Mouse (Mus musculus) testis, adult 2 months (tissue): ENCODE data around the gene Lama2. TPM values are rescaled to one million over a fixed set of nuclear protein-coding genes. Genes with fewer than 3 reads are reported as not detected.

Experiments
- H3K27ac ChIP-seq: fragments of 200-500 bp; 2 replicates; pipeline ENCODE4 v1.5.1; 2012; ENCODE audit warnings: low read depth, low read length; ENCODE audit not compliant: control insufficient read depth, insufficient read depth
- H3K27me3 ChIP-seq: fragments of 200-500 bp; 2 replicates; pipeline ENCODE4 v1.6.1; 2012; ENCODE audit warnings: mild to moderate bottlenecking, low read length, moderate library complexity; ENCODE audit not compliant: control insufficient read depth, insufficient read depth
- H3K36me3 ChIP-seq: fragments of 200-500 bp; 2 replicates; pipeline ENCODE4 v1.6.1; 2012; ENCODE audit warnings: mild to moderate bottlenecking, low read length; ENCODE audit not compliant: control insufficient read depth, insufficient read depth
- H3K4me1 ChIP-seq: fragments of 200-500 bp; 2 replicates; pipeline ENCODE4 v1.6.1; 2012; ENCODE audit warnings: low read length; ENCODE audit not compliant: control insufficient read depth, insufficient read depth
- H3K4me3 ChIP-seq: fragments of 200-500 bp; 2 replicates; pipeline ENCODE4 v1.5.1; 2012; ENCODE audit warnings: low read depth, mild to moderate bottlenecking, low read length, moderate library complexity, mixed read lengths; ENCODE audit not compliant: control insufficient read depth
- CTCF ChIP-seq: fragments of 200-500 bp; IDR thresholded peaks from 2 replicates; pipeline ENCODE4 v1.5.1; 2012; ENCODE audit warnings: low read depth, mild to moderate bottlenecking, inconsistent platforms, low read length, moderate library complexity; ENCODE audit not compliant: control insufficient read depth, insufficient read depth, insufficient replicate concordance
- POLR2A ChIP-seq: fragments of 200-500 bp; IDR thresholded peaks from 2 replicates; pipeline ENCODE4 v1.6.1; 2012; ENCODE audit warnings: low read depth, mild to moderate bottlenecking, inconsistent platforms, low read length, moderate library complexity; ENCODE audit not compliant: control insufficient read depth
- polyA plus RNA-seq: library from polyadenylated mRNA; depleted of rRNA; stranded (reverse); fragments of >200 nt; gene quantifications from 2 replicates; pipeline ENCODE4 v1.2.3, GENCODE M21; 2012

Lama2 gene
- polyA plus RNA-seq, 1 experiment = 6.8 TPM

DNA sequence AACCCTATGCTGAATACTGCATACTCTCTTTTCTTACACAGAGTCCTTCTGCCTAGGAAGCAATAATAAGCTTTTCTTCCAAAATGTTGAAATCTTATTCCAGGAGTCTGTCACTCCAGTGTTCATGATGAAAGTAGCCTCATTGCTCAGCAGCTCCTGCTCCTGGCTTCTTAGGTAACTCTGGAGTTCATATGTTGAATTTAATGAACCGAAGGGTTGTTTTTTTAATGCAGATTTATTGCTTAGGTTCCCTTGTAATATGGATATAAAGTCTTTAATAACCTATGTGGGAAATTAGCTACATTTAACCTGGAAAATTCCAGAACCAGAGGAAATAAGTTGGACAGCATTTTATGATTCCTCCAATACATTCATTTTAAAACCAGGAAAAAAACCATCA is 636.0 kb downstream of the Lama2 start:
- Histone ChIP-seq H3K4me1 (no peaks in the 10 kb centered on the region), H3K36me3 (no peaks in the 10 kb centered on the region), H3K27ac (no peak overlapping the region), H3K27me3 (no peaks in the 10 kb centered on the region), H3K4me3 (no peak overlapping the region)
- TF ChIP-seq POLR2A (no peak), CTCF (no peak)

DNA sequence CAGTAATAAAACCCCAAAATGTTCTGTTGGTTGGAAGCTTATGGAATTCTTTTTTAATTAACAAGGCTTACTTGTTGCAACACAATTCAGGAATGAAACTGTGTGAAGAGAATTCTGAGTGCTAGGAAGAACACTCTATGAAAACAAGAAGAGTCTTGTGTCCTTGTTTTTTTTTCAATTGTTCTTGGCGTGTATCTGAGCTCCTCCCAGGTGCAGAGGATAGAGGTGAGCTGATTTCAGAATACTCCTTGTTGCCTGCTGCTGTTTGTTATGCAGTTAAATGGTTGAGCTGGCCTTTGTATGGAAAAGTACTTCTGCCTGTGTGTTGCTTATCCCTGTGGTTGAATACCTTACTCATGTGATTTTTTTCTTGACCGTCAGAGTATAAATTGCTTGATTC is 636.9 kb downstream of the Lama2 start:
- TF ChIP-seq CTCF = no peak
- TF ChIP-seq POLR2A = no peak
- no peak overlapping the region for H3K27ac ChIP-seq
- no peaks in the 10 kb centered on the region for H3K36me3 ChIP-seq
- H3K4me3 ChIP-seq = no peak overlapping the region
- H3K27me3 ChIP-seq = no peaks in the 10 kb centered on the region
- no peaks in the 10 kb centered on the region for H3K4me1 ChIP-seq

- TF ChIP-seq CTCF = no peak
- TF ChIP-seq POLR2A = no peak
- no peak overlapping the region for H3K27ac ChIP-seq
- H3K4me3 ChIP-seq = no peak overlapping the region
- no peaks in the 10 kb centered on the region for H3K4me1 ChIP-seq
- H3K27me3 ChIP-seq = no peaks in the 10 kb centered on the region
- no peaks in the 10 kb centered on the region for H3K36me3 ChIP-seq
These were observed 644.2 kb downstream of the Lama2 start for GRCm38 (mm10) chr10:26975372-26975771.

- Histone ChIP-seq H3K4me1 (no peaks in the 10 kb centered on the region), H3K4me3 (no peak overlapping the region), H3K27me3 (no peaks in the 10 kb centered on the region), H3K36me3 (no peaks in the 10 kb centered on the region), H3K27ac (no peak overlapping the region)
- no peak for TF ChIP-seq POLR2A
- TF ChIP-seq CTCF = no peak
These were observed 645.3 kb downstream of the Lama2 start for GRCm38 (mm10) chr10:26974224-26974623.

GRCm38 (mm10) chr10:26973575-26973974 is 646.0 kb downstream of the Lama2 start:
- no peaks in the 10 kb centered on the region for H3K4me1 ChIP-seq
- H3K4me3 ChIP-seq = no peak overlapping the region
- TF ChIP-seq CTCF (no peak), POLR2A (no peak)
- no peak overlapping the region for H3K27ac ChIP-seq
- H3K27me3 ChIP-seq = no peaks in the 10 kb centered on the region
- no peaks in the 10 kb centered on the region for H3K36me3 ChIP-seq

DNA sequence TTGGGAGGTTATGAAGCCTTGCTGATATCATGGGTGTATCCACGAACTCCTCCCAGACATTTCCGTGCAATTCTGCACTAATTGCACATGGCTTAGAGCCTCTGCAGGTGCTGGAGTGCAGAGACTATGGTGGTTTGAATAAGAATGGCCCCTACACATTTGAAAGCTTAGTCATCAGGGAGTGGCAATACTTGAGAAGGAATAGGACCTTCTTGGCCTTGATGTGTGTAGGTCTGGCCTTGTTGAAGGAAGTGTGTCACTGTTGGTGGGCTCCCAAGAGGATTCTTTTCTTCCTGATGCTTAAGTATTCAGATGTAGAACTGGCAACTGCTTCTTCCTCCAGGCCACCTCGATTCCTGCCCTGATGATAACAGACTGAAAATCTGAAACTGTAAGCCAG is 661.0 kb downstream of the Lama2 start:
- TF ChIP-seq CTCF (no peak), POLR2A (no peak)
- Histone ChIP-seq H3K4me3 (no peak overlapping the region), H3K27me3 (no peaks in the 10 kb centered on the region), H3K27ac (no peak overlapping the region), H3K4me1 (no peaks in the 10 kb centered on the region), H3K36me3 (no peaks in the 10 kb centered on the region)

- no peaks in the 10 kb centered on the region for H3K36me3 ChIP-seq
- H3K4me3 ChIP-seq = no peak overlapping the region
- H3K27ac ChIP-seq = no peak overlapping the region
- no peaks in the 10 kb centered on the region for H3K27me3 ChIP-seq
- no peaks in the 10 kb centered on the region; the same call in 1 of the 2 replicates for H3K4me1 ChIP-seq
- TF ChIP-seq CTCF (no peak), POLR2A (no peak)
These were observed 669.1 kb downstream of the Lama2 start for GRCm38 (mm10) chr10:26950448-26950847.

DNA sequence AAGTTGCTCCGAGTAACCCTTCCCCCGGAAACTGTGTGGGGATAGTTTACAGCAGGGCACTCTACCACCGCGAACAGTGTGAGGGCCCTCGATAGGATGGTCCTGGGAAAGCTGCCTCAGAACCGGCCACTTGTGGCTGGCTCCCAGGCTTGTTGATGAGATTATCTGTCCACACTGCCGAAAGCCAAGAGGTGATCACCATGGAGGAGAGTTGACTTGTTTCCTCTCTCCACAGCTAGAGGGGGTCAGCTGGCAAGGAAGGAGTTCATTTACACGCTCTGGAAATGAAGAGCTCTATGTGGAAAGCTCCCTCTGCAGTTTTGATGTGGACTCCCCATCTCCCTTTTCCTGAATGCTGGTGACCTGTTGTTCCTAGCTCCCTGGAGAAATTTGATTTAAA is 669.9 kb downstream of the Lama2 start:
- TF ChIP-seq CTCF = no peak
- peak; percentile 39; the same call in 1 of the 2 replicates for TF ChIP-seq POLR2A
- Histone ChIP-seq H3K36me3 (no peaks in the 10 kb centered on the region), H3K27me3 (no peaks in the 10 kb centered on the region), H3K4me1 (no peaks in the 10 kb centered on the region; the same call in 1 of the 2 replicates), H3K27ac (no peak overlapping the region; the same call in 1 of the 2 replicates), H3K4me3 (peak overlapping the region; percentile 53)
